Mouse (Mus musculus) bone marrow, adult 2 months (tissue): ENCODE data around the gene Iqsec1. TPM values are rescaled to one million over a fixed set of nuclear protein-coding genes. Genes with fewer than 3 reads are reported as not detected.

Experiments
- H3K27ac ChIP-seq: fragments of 200-500 bp; 2 replicates; pipeline ENCODE4 v1.5.1; 2012; ENCODE audit warnings: low read depth, mild to moderate bottlenecking, control low read depth, inconsistent platforms, low read length; ENCODE audit not compliant: control insufficient read depth, poor library complexity, insufficient read depth
- H3K4me1 ChIP-seq: fragments of 200-500 bp; 2 replicates; pipeline ENCODE4 v1.6.1; 2011; ENCODE audit warnings: low read length; ENCODE audit not compliant: control insufficient read depth, insufficient read depth
- H3K4me3 ChIP-seq: fragments of 200-500 bp; replicated peaks from 2 replicates; pipeline ENCODE3; 2011; ENCODE audit warnings: mild to moderate bottlenecking, low read depth, low read length, control low read depth; ENCODE audit not compliant: control insufficient read depth
- CTCF ChIP-seq: fragments of 200-500 bp; IDR thresholded peaks from 2 replicates; pipeline ENCODE4 v1.5.1; 2011; ENCODE audit warnings: low read length, control low read depth; ENCODE audit not compliant: control insufficient read depth, insufficient read depth
- POLR2A ChIP-seq: fragments of 200-500 bp; IDR thresholded peaks from 2 replicates; pipeline ENCODE4 v1.6.1; 2011; ENCODE audit warnings: low read depth, mild to moderate bottlenecking, control low read depth, low read length, borderline replicate concordance; ENCODE audit not compliant: control insufficient read depth
- WGBS: fragments of 180-500 bp; shearing (Covaris S2); methylation state at CpG from one replicate; pipeline ENCODE4 v1.1.7; 2018; 5-methylcytosine and 5-hydroxymethylcytosine counted together
- polyA plus RNA-seq: library from polyadenylated mRNA; stranded (reverse); fragments of >200 nt; gene quantifications from 2 replicates; pipeline ENCODE4 v1.2.4, GENCODE M21; 2011; ENCODE audit warnings: low replicate concordance; ENCODE audit not compliant: missing spikeins, insufficient read depth, insufficient read length

Iqsec1 gene
- polyA plus RNA-seq, 1 experiment: 81.1 TPM

- H3K4me3 ChIP-seq: no peak overlapping the region
- WGBS: 78% methylated on average over 8 of the region's 8 CpGs
Observed at GRCm38 (mm10) chr6:90802604-90803003, 185.9 kb downstream of the Iqsec1 start.

GRCm38 (mm10) chr6:90802058-90802457 lies 186.4 kb downstream of the Iqsec1 start:
- 74% methylated on average over 3 of the region's 3 CpGs for WGBS
- Histone ChIP-seq H3K4me3 (no peak overlapping the region), H3K4me1 (no peaks in the 10 kb centered on the region), H3K27ac (no peak overlapping the region)
- TF ChIP-seq CTCF (no peak), POLR2A (no peak)

More at GRCm38 (mm10) chr6:90802604-90803003, 185.9 kb downstream of the Iqsec1 start:
- no peaks in the 10 kb centered on the region for H3K4me1 ChIP-seq
- no peak for TF ChIP-seq CTCF
- TF ChIP-seq POLR2A: no peak
- H3K27ac ChIP-seq: no peak overlapping the region

GRCm38 (mm10) chr6:90800825-90801224 lies 187.7 kb downstream of the Iqsec1 start:
- Histone ChIP-seq H3K27ac (no peak overlapping the region), H3K4me1 (no peaks in the 10 kb centered on the region), H3K4me3 (no peak overlapping the region)
- WGBS: 36% methylated on average over 2 of the region's 2 CpGs
- TF ChIP-seq CTCF (no peak), POLR2A (no peak)

GRCm38 (mm10) chr6:90799116-90799515 lies 189.4 kb downstream of the Iqsec1 start:
- H3K4me1 ChIP-seq: no peaks in the 10 kb centered on the region
- no peak overlapping the region for H3K4me3 ChIP-seq
- TF ChIP-seq POLR2A (no peak), CTCF (no peak)
- WGBS: 84% methylated on average over 1 of the region's 1 CpGs
- H3K27ac ChIP-seq: no peak overlapping the region

GRCm38 (mm10) chr6:90798201-90798600 lies 190.3 kb downstream of the Iqsec1 start:
- no peaks in the 10 kb centered on the region for H3K4me1 ChIP-seq
- TF ChIP-seq POLR2A (no peak), CTCF (no peak)
- H3K27ac ChIP-seq: no peak overlapping the region
- no peak overlapping the region for H3K4me3 ChIP-seq

GRCm38 (mm10) chr6:90796902-90797596 lies 191.4 kb downstream of the Iqsec1 start:
- Histone ChIP-seq H3K27ac (no peak overlapping the region), H3K4me3 (no peak overlapping the region), H3K4me1 (no peaks in the 10 kb centered on the region)
- TF ChIP-seq POLR2A (no peak), CTCF (no peak)
- 80% methylated on average over 2 of the region's 2 CpGs for WGBS

- TF ChIP-seq POLR2A (no peak), CTCF (no peak)
- no peak overlapping the region for H3K27ac ChIP-seq
- H3K4me3 ChIP-seq: no peak overlapping the region
- H3K4me1 ChIP-seq: no peaks in the 10 kb centered on the region; the same call in 1 of the 2 replicates
Observed at GRCm38 (mm10) chr6:90790901-90791300, 197.6 kb downstream of the Iqsec1 start.

GRCm38 (mm10) chr6:90789520-90789919 lies 199.0 kb downstream of the Iqsec1 start:
- TF ChIP-seq POLR2A (no peak), CTCF (no peak)
- no peak overlapping the region for H3K4me3 ChIP-seq
- no peaks in the 10 kb centered on the region; the same call in 1 of the 2 replicates for H3K4me1 ChIP-seq
- WGBS: 35% methylated on average over 5 of the region's 5 CpGs
- no peak overlapping the region for H3K27ac ChIP-seq
